Mouse (Mus musculus): ENCODE data around the gene Lrp4.
A peak's percentile ranks its signal among the peaks of the same experiment; 100 is the strongest.

Lrp4 gene

DNA sequence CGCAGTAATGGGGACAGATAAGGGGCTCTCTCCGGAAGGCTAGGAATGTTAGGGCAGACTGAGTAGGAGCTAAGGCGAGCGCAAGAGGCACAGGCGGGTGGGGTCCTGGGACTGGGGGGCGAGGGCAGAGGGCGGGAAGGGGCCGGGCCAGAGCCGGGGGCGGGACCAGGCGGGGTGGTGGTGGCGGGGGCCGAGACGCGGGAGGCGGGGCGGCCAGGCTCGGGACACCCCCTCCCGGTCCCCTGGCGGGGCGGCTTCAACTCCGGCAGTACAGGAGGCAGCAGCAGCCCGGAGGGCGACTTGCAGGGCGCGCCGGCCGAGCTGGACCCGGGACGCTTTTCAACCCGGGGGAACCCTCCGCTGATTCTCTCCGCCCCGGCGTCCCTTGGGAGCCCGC, at the start of gene Lrp4:
Lrp4 (plus strand) TSS at position 253 of the 397 bp plus-strand sequence.
- no peak for DNase-seq (ENCODE audit: low read depth)

DNA sequence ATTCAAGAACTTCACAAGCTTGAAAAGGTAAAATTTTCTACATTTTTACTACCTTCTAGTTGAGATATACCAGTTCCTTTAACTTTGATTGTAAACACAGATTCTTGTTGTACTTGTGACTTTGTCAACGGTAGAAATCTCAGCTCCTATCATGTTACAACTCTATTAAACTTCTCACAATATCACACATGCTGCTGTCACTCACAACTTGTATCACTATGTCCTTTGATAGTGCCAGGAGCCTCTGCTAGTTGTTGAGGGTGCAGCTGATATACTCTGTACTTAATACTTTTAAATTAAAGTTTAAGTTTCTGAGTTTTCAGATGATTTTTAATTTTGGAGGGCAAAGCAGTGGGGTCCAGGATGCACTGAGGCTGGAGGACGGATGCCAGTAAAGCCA, 49.3 kb upstream of the Lrp4 start:
- DNase-seq (ENCODE audit: low read depth): no peak

GRCm38 (mm10) chr2:91411473-91411872, 45.8 kb upstream of the Lrp4 start:
- no peak for DNase-seq (ENCODE audit: low read depth)

DNA sequence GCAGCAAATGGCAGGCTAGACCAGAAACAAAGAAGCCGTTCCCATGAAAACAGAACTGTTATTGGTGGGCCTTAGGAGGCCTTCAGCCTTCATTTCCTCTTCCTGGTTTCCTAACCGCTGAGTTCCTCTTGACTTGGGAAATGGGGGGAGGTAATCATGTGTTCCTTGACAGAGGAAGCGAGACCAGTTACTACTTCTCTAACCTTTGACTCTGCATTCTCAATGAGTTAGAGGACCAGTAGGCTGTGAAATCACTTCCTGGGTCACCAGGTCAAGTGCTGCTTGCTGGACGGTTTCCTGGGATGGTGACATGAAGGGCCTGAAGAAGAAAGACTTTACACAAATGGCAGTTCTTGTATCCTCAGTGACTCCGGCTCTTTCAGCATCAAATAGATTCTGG, 45.0 kb upstream of the Lrp4 start:
- no peak for DNase-seq (ENCODE audit: low read depth)

DNA sequence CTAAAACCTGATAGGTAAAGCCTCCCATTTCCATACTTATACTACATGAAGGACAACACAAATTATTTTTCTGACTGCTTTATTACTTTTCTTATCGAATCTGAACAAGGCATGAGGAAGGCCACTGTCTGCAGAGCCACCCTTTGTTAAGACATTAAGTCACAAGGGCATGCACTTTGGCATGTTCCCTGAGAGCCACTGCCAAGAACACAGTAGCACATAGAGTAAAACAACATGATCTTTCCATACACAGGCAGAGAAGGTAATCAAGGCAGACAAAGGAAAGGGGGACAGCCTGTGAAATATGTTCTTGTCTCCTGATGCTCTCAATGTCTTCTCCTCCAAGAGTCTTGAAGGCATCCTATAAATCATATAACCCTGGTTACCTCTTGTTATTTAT, 43.5 kb upstream of the Lrp4 start:
- DNase-seq (ENCODE audit: low read depth): no peak

DNA sequence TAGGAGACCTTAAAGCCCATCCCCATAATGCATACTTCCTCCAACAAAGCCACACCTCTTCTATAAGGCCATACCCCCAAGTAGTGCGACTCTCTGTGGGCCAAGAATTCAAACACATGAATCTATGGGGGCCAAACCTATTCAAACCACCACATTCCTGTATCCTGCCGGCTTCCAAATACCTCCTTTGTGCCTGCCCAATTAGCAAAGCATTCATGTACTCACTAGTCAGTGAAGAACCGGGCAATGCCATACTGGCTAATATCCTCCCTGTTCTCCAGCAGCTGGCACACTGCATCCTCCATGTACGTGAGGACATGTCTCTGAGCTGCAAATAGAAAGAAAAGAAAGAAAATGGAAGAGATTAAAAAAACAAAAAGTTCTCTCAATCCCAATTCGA, 35.7 kb upstream of the Lrp4 start:
- no peak for DNase-seq (ENCODE audit: low read depth)

GRCm38 (mm10) chr2:91424061-91424720, 33.1 kb upstream of the Lrp4 start:
- DNase-seq (ENCODE audit: low read depth): no peak

- no peak for DNase-seq (ENCODE audit: low read depth)
These were observed 31.0 kb upstream of the Lrp4 start for GRCm38 (mm10) chr2:91426321-91426720.

- no peak for DNase-seq (ENCODE audit: low read depth)
These were observed 28.2 kb upstream of the Lrp4 start for GRCm38 (mm10) chr2:91429146-91429545.

- DNase-seq (ENCODE audit: low read depth): no peak
These were observed 27.3 kb upstream of the Lrp4 start for GRCm38 (mm10) chr2:91429915-91430599.

DNA sequence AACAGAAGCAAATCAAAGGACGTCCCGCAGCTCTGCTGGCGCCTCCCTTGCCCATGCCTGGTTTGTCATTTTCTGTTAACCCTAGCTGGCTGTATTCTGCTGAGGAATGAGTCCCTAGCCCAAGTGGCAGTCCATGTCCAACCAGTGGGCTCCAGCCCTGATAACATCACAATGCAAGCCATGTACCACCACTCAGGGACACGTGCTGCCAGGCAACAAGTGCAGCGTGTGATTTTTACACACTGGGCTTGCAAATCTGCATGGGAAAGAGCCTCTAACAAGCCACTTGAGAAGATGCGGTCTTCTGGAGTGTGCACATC, 26.8 kb upstream of the Lrp4 start:
- no peak for DNase-seq (ENCODE audit: low read depth)

- no peak for DNase-seq (ENCODE audit: low read depth)
These were observed 20.6 kb upstream of the Lrp4 start for GRCm38 (mm10) chr2:91436713-91437112.

DNA sequence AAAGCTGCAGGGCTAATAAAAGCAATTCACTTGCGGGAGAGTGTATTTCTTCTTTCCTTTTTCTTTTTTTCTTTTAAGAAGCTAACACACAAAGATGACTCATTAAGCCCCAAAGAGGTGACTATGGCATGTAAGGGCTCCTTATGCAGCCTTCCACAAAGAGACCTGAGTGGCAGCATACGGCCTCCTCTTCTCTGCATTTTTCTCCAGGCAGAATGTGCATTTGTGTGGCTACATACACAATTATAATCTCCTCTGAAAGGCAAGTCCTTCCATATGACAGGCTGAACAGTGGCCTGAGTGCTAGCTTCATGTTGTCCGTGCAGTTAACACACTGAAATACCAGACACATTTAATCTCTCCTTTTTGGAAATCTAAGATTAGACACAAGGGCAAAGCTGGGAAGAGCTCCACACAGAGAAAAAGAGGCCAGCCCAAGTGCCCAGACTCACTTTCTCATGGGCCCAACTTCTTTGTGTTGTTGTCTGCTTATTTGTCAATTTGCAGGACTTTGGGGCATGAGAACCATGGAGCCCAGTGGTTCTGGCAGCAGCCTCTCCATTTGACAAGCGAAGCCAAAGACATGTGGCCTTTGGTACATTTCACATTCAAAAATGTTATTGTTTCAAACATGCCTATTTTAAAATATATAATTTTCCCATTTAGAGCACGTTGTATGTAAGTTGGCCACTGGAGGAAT, 20.0 kb upstream of the Lrp4 start:
- DNase-seq (ENCODE audit: low read depth): no peak

- DNase-seq (ENCODE audit: low read depth): no peak
These were observed 18.0 kb upstream of the Lrp4 start for GRCm38 (mm10) chr2:91439271-91439670.

GRCm38 (mm10) chr2:91439876-91440275, 17.4 kb upstream of the Lrp4 start:
- no peak for DNase-seq (ENCODE audit: low read depth)

- no peak for DNase-seq (ENCODE audit: low read depth)
These were observed 16.6 kb upstream of the Lrp4 start for GRCm38 (mm10) chr2:91440686-91441085.

GRCm38 (mm10) chr2:91441715-91442114, 15.6 kb upstream of the Lrp4 start:
- DNase-seq (ENCODE audit: low read depth): no peak

- DNase-seq (ENCODE audit: low read depth): no peak
These were observed 15.1 kb upstream of the Lrp4 start for GRCm38 (mm10) chr2:91442241-91442640.

- peak; percentile 92 for DNase-seq (ENCODE audit: low read depth)
These were observed 12.9 kb upstream of the Lrp4 start, which contains the start of gene 1110051M20Rik for GRCm38 (mm10) chr2:91444286-91444892. Gene 1110051M20Rik (minus strand): TSS chr2:91444704.

DNA sequence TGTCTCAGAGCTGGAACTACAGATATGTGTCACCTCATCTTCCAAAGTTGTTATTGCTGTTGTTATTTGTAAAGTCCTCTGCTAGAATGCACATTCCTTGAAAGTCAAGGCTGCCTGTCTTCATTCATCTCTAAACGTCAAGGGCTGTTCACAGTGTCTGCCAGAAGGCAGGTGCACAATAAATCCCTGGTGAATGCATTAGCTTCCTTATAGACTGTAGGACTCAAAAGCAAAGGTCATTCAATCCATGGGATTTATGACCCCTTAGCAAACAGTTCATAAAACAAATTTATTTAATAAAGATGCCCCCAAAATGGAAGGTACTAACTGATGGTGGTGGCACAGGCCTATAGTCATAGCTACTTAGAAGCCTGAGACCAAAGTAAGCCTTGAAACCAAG, 7.6 kb upstream of the Lrp4 start:
- no peak for DNase-seq (ENCODE audit: low read depth)

DNA sequence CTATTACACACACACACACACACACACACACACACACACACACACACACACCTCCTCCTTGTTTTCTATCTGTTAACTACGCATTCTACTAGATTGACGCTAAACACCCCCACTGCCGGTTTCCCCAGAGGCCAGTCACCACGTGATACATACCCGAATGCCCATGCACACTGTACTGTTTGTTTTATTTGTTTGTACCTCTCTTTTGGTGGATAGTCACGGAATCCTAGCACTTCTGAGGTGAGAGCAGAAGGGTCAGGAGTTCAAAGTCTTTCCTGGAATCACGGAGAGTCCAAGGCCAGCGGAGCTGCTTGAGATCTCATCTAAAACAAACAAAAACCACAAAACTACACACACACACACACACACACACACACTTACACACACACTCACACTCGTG, 7.0 kb upstream of the Lrp4 start:
- DNase-seq (ENCODE audit: low read depth): no peak

GRCm38 (mm10) chr2:91452658-91453057, 4.7 kb upstream of the Lrp4 start:
- DNase-seq (ENCODE audit: low read depth): no peak
